Mouse (Mus musculus) lung, adult 2 months (tissue): Measurements from ENCODE around the gene Pgrmc1.
"Not testable (repeated sequence)": the region's sequence is repeated elsewhere in the genome, so short reads cannot be mapped to it uniquely, and the experiment has no call there.

Source experiments
- CTCF ChIP-seq: fragments of 200-500 bp; IDR thresholded peaks from 2 replicates; pipeline ENCODE4 v1.5.1; 2011; ENCODE audit warnings: mild to moderate bottlenecking, low read length, control low read depth; ENCODE audit not compliant: insufficient read depth
- POLR2A ChIP-seq: fragments of 200-500 bp; IDR thresholded peaks from 2 replicates; pipeline ENCODE4 v1.6.1; 2011; ENCODE audit warnings: low read depth, mild to moderate bottlenecking, control low read depth, low read length, borderline replicate concordance; ENCODE audit errors: extremely low read depth

DNA sequence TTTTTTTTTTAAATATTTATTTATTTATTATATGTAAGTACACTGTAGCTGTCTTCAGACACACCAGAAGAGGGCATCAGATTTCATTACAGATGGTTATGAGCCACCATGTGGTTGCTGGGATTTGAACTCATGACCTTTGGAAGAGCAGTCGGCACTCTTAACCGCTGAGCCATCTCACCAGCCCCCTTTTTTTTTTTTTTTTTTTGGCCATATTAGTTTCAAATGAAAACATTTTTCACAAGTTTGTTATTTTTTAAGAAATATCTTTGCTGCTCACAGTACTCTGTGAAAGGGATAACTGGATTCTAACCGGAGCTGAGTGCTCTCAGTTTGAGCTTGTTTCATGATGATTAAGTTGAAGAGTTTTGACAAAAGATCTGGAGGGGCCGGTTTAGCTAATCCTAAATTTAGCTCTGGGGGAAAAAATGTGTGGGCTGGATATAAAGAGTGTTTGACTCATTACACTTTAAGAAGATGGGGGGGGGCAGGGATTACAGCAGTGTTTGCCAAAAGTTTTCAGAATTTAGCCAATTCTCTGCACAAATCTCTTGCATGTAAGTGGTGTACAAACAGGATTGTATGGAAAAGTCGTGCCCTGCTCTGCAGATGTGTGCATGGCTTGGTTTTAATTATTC is 1.4 kb upstream of the Pgrmc1 start:
- TF ChIP-seq CTCF, POLR2A: not testable (repeated sequence)
